Mouse (Mus musculus): ENCODE results near the gene Rnf144b. TPM values are rescaled to one million over a fixed set of nuclear protein-coding genes. Genes with fewer than 3 reads are reported as not detected.
A peak's percentile ranks its signal among the peaks of the same experiment; 100 is the strongest.

Gene Rnf144b
- polyA plus RNA-seq, 1 experiment: 0.17 TPM

- Histone ChIP-seq H3K27me3 (ENCODE audit: control insufficient read depth, insufficient read depth, insufficient read length) (no peaks in the 10 kb centered on the region), H3ac (ENCODE audit: control insufficient read depth, insufficient read length) (no peak overlapping the region), H3K79me2 (ENCODE audit: control insufficient read depth, insufficient read depth) (no peaks in the 10 kb centered on the region), H3K4me2 (ENCODE audit: low read depth) (no peak overlapping the region), H3K36me3 (ENCODE audit: control insufficient read depth, insufficient read depth) (no peaks in the 10 kb centered on the region), H3K4me3 (no peak overlapping the region)
- TF ChIP-seq MYOD1 (IDR thresholded peaks at IDR 0.05; ENCODE audit: control insufficient read depth in 1 of 3, insufficient read length in 2 of 3, low read depth in 2 of 3) (no peak), USF1 (IDR thresholded peaks at IDR 0.05; ENCODE audit: low read depth) (no peak), REST (IDR thresholded peaks at IDR 0.05; ENCODE audit: insufficient read depth, insufficient read length) (no peak), TCF12 (IDR thresholded peaks at IDR 0.05; ENCODE audit: insufficient read depth, poor library complexity, severe bottlenecking) (no peak)
Measured at GRCm38 (mm10) chr13:47211581-47211980, 89.1 kb downstream of the Rnf144b start.

- H3K4me3 ChIP-seq: no peak overlapping the region
- no peaks in the 10 kb centered on the region for H3K79me2 ChIP-seq (ENCODE audit: control insufficient read depth, insufficient read depth)
- TF ChIP-seq MYOG (IDR thresholded peaks at IDR 0.05; ENCODE audit: control insufficient read depth in 1 of 3, insufficient read depth in 1 of 3, insufficient read length in 2 of 3, low read depth in 2 of 3): no peak
- TF ChIP-seq REST (IDR thresholded peaks at IDR 0.05; ENCODE audit: insufficient read depth, insufficient read length): no peak
- TF ChIP-seq CEBPB (IDR thresholded peaks at IDR 0.05; ENCODE audit: insufficient read depth, poor library complexity, severe bottlenecking): no peak
- H3K4me2 ChIP-seq (ENCODE audit: low read depth): no peak overlapping the region
- no peak overlapping the region for H3ac ChIP-seq (ENCODE audit: control insufficient read depth, insufficient read length)
- no peaks in the 10 kb centered on the region for H3K27me3 ChIP-seq (ENCODE audit: control insufficient read depth, insufficient read depth, insufficient read length)
- H3K36me3 ChIP-seq (ENCODE audit: control insufficient read depth, insufficient read depth): no peaks in the 10 kb centered on the region
Measured at GRCm38 (mm10) chr13:47213817-47214216, 91.4 kb downstream of the Rnf144b start.

GRCm38 (mm10) chr13:47214895-47215294 is 92.4 kb downstream of the Rnf144b start:
- H3K36me3 ChIP-seq (ENCODE audit: control insufficient read depth, insufficient read depth): no peaks in the 10 kb centered on the region
- H3K4me3 ChIP-seq: no peak overlapping the region
- H3ac ChIP-seq (ENCODE audit: control insufficient read depth, insufficient read length): no peak overlapping the region
- TF ChIP-seq REST (IDR thresholded peaks at IDR 0.05; ENCODE audit: insufficient read depth, insufficient read length) (no peak), TCF12 (IDR thresholded peaks at IDR 0.05; ENCODE audit: insufficient read depth, poor library complexity, severe bottlenecking) (no peak), POLR2A (IDR thresholded peaks at IDR 0.05; ENCODE audit: insufficient read length, low read depth) (no peak), E2F4 (IDR thresholded peaks at IDR 0.05; ENCODE audit: insufficient read depth) (no peak), POLR2AphosphoS2 (IDR thresholded peaks at IDR 0.05; ENCODE audit: insufficient read length, low read depth) (no peak), TCF3 (IDR thresholded peaks at IDR 0.05; ENCODE audit: insufficient read length, low read depth) (no peak), MYOD1 (IDR thresholded peaks at IDR 0.05; ENCODE audit: control insufficient read depth in 1 of 3, insufficient read length in 2 of 3, low read depth in 2 of 3) (no peak), CEBPB (IDR thresholded peaks at IDR 0.05; ENCODE audit: insufficient read depth, poor library complexity, severe bottlenecking) (no peak), SRF (IDR thresholded peaks at IDR 0.05; ENCODE audit: control insufficient read depth, insufficient read length, low read depth) (no peak), MYOG (IDR thresholded peaks at IDR 0.05; ENCODE audit: control insufficient read depth in 1 of 3, insufficient read depth in 1 of 3, insufficient read length in 2 of 3, low read depth in 2 of 3) (no peak), USF1 (IDR thresholded peaks at IDR 0.05; ENCODE audit: low read depth) (no peak), MAX (IDR thresholded peaks at IDR 0.05; ENCODE audit: low read depth) (no peak)
- peak overlapping the region; percentile 76 for H3K4me2 ChIP-seq (ENCODE audit: low read depth)
- H3K27me3 ChIP-seq (ENCODE audit: control insufficient read depth, insufficient read depth, insufficient read length): no peaks in the 10 kb centered on the region
- H3K79me2 ChIP-seq (ENCODE audit: control insufficient read depth, insufficient read depth): no peaks in the 10 kb centered on the region

GRCm38 (mm10) chr13:47215815-47216585 is 93.5 kb downstream of the Rnf144b start:
- peak overlapping the region; percentile 76 for H3K4me2 ChIP-seq (ENCODE audit: low read depth)
- no peaks in the 10 kb centered on the region for H3K79me2 ChIP-seq (ENCODE audit: control insufficient read depth, insufficient read depth)
- H3K36me3 ChIP-seq (ENCODE audit: control insufficient read depth, insufficient read depth): no peaks in the 10 kb centered on the region
- TF ChIP-seq CEBPB (IDR thresholded peaks at IDR 0.05; ENCODE audit: insufficient read depth, poor library complexity, severe bottlenecking) (no peak), MYOD1 (IDR thresholded peaks at IDR 0.05; ENCODE audit: control insufficient read depth in 1 of 3, insufficient read length in 2 of 3, low read depth in 2 of 3) (peak in 1 of 3 experiments; percentile 35), REST (IDR thresholded peaks at IDR 0.05; ENCODE audit: insufficient read depth, insufficient read length) (no peak), TCF3 (IDR thresholded peaks at IDR 0.05; ENCODE audit: insufficient read length, low read depth) (no peak), TCF12 (IDR thresholded peaks at IDR 0.05; ENCODE audit: insufficient read depth, poor library complexity, severe bottlenecking) (no peak), MAX (IDR thresholded peaks at IDR 0.05; ENCODE audit: low read depth) (no peak), MYOG (IDR thresholded peaks at IDR 0.05; ENCODE audit: control insufficient read depth in 1 of 3, insufficient read depth in 1 of 3, insufficient read length in 2 of 3, low read depth in 2 of 3) (peak in 1 of 3 experiments; percentile 36), POLR2AphosphoS2 (IDR thresholded peaks at IDR 0.05; ENCODE audit: insufficient read length, low read depth) (no peak), E2F4 (IDR thresholded peaks at IDR 0.05; ENCODE audit: insufficient read depth) (no peak), POLR2A (IDR thresholded peaks at IDR 0.05; ENCODE audit: insufficient read length, low read depth) (no peak), USF1 (IDR thresholded peaks at IDR 0.05; ENCODE audit: low read depth) (no peak), SRF (IDR thresholded peaks at IDR 0.05; ENCODE audit: control insufficient read depth, insufficient read length, low read depth) (no peak)
- H3K27me3 ChIP-seq (ENCODE audit: control insufficient read depth, insufficient read depth, insufficient read length): no peaks in the 10 kb centered on the region
- H3ac ChIP-seq (ENCODE audit: control insufficient read depth, insufficient read length): no peak overlapping the region
- H3K4me3 ChIP-seq: no peak overlapping the region

- no peaks in the 10 kb centered on the region for H3K27me3 ChIP-seq (ENCODE audit: control insufficient read depth, insufficient read depth, insufficient read length)
- H3K4me3 ChIP-seq: no peak overlapping the region
- H3K79me2 ChIP-seq (ENCODE audit: control insufficient read depth, insufficient read depth): no peaks in the 10 kb centered on the region
- no peaks in the 10 kb centered on the region for H3K36me3 ChIP-seq (ENCODE audit: control insufficient read depth, insufficient read depth)
- TF ChIP-seq SRF (IDR thresholded peaks at IDR 0.05; ENCODE audit: control insufficient read depth, insufficient read length, low read depth) (no peak), E2F4 (IDR thresholded peaks at IDR 0.05; ENCODE audit: insufficient read depth) (no peak), REST (IDR thresholded peaks at IDR 0.05; ENCODE audit: insufficient read depth, insufficient read length) (no peak), TCF3 (IDR thresholded peaks at IDR 0.05; ENCODE audit: insufficient read length, low read depth) (no peak), TCF12 (IDR thresholded peaks at IDR 0.05; ENCODE audit: insufficient read depth, poor library complexity, severe bottlenecking) (no peak), USF1 (IDR thresholded peaks at IDR 0.05; ENCODE audit: low read depth) (no peak), MYOD1 (IDR thresholded peaks at IDR 0.05; ENCODE audit: control insufficient read depth in 1 of 3, insufficient read length in 2 of 3, low read depth in 2 of 3) (no peak), POLR2A (IDR thresholded peaks at IDR 0.05; ENCODE audit: insufficient read length, low read depth) (no peak), MAX (IDR thresholded peaks at IDR 0.05; ENCODE audit: low read depth) (no peak), MYOG (IDR thresholded peaks at IDR 0.05; ENCODE audit: control insufficient read depth in 1 of 3, insufficient read depth in 1 of 3, insufficient read length in 2 of 3, low read depth in 2 of 3) (no peak), POLR2AphosphoS2 (IDR thresholded peaks at IDR 0.05; ENCODE audit: insufficient read length, low read depth) (no peak), CEBPB (IDR thresholded peaks at IDR 0.05; ENCODE audit: insufficient read depth, poor library complexity, severe bottlenecking) (no peak)
- H3ac ChIP-seq (ENCODE audit: control insufficient read depth, insufficient read length): no peak overlapping the region
- peak overlapping the region; percentile 13 for H3K4me2 ChIP-seq (ENCODE audit: low read depth)
Measured at GRCm38 (mm10) chr13:47217107-47217571, 94.7 kb downstream of the Rnf144b start.
